Mouse (Mus musculus) intestine, postnatal 0 days (tissue): ENCODE measurements around the gene Ficd. TPM values are rescaled to one million over a fixed set of nuclear protein-coding genes. Genes with fewer than 3 reads are reported as not detected.
"Not testable (repeated sequence)": the region's sequence is repeated elsewhere in the genome, so short reads cannot be mapped to it uniquely, and the experiment has no call there.

Source experiments
- ATAC-seq: fragments of 200-750 bp; cut with Nextera tagmentation; 2 replicates; pipeline ENCODE4 v1.8.0; 2017; ENCODE audit warnings: mild to moderate bottlenecking, moderate TSS enrichment, moderate library complexity
- H3K27ac ChIP-seq: fragments of 300-500 bp; sonication (generic); 2 replicates; pipeline ENCODE4 v1.5.1; 2014; ENCODE audit warnings: mild to moderate bottlenecking, low read depth, low read length, moderate library complexity
- H3K27me3 ChIP-seq: fragments of 300-500 bp; sonication (generic); replicated peaks from 2 replicates; pipeline ENCODE4 v1.6.1; 2014; ENCODE audit warnings: low read length, mixed read lengths; ENCODE audit not compliant: control insufficient read depth, insufficient read depth
- H3K36me3 ChIP-seq: fragments of 300-500 bp; sonication (generic); 2 replicates; pipeline ENCODE4 v1.6.1; 2014; ENCODE audit warnings: mild to moderate bottlenecking, moderate library complexity; ENCODE audit not compliant: control insufficient read depth, insufficient read depth
- H3K4me1 ChIP-seq: fragments of 300-500 bp; sonication (generic); replicated peaks from 2 replicates; pipeline ENCODE4 v1.6.1; 2014; ENCODE audit warnings: antibody characterized with exemption, low read length, mixed read lengths; ENCODE audit not compliant: control insufficient read depth, insufficient read depth
- H3K4me2 ChIP-seq: fragments of 300-500 bp; sonication (generic); replicated peaks from 2 replicates; pipeline ENCODE4 v1.6.1; 2014; ENCODE audit warnings: low read depth, mild to moderate bottlenecking, moderate library complexity
- H3K4me3 ChIP-seq: fragments of 300-500 bp; sonication (generic); 2 replicates; pipeline ENCODE4 v1.5.1; 2014; ENCODE audit warnings: low read depth, low read length
- H3K9ac ChIP-seq: fragments of 300-500 bp; sonication (generic); 2 replicates; pipeline ENCODE4 v1.6.1; 2014; ENCODE audit warnings: mild to moderate bottlenecking, low read depth, low read length
- H3K9me3 ChIP-seq: fragments of 300-500 bp; sonication (generic); 2 replicates; pipeline ENCODE4 v1.6.1; 2016; ENCODE audit warnings: mixed run types; ENCODE audit not compliant: control insufficient read depth
- CTCF ChIP-seq: sonication (generic); IDR thresholded peaks from 2 replicates; pipeline ENCODE4 v1.5.1; 2016; ENCODE audit warnings: low read depth, mild to moderate bottlenecking, control low read depth, antibody characterized with exemption, moderate library complexity
- WGBS: fragments of 180-500 bp; shearing (Covaris S2); extraction: QIAGEN DNeasy Blood & Tissue Kit; methylation state at CpG from one replicate; pipeline ENCODE4 v1.1.7; 2014; 5-methylcytosine and 5-hydroxymethylcytosine counted together
- polyA plus RNA-seq: library from polyadenylated mRNA; unstranded; fragments of >200 nt; fragmentation: Nextera tagmentation; extraction: Ambion mirVana; gene quantifications from 2 replicates; pipeline ENCODE4 v1.2.1, GENCODE M21; 2015

Ficd gene
- polyA plus RNA-seq, 1 experiment from 2014 or later, result 5.0 TPM

DNA sequence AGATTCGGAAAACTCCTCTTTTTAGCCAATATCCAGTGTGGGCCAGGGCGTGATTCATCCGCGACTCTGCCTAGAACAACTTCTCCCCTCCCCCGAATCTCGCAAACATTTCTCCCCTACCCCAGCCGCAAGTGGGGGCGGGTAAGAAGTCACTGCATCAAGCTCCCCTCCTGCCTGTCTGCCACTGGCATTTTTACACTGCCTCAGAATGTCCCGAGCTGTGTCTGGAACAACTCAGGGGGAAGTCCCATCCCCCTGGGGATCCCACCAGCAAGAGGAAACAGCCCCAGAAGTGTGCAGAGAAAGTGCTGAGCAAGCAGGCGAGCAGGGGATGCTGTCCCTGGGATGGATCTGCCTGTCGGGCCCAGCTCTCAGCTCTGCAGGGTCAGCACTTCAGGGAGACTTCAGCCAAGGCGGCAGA lies 48.0 kb downstream of the Ficd start:
- 0 out of 2 replicates have a peak, but pooled peaks have one; percentile 20 for ATAC-seq
- no peak for TF ChIP-seq CTCF
- peaks cover 6% of the 10 kb centered on the region; the same call in 1 of the 2 replicates for H3K27me3 ChIP-seq
- H3K9me3 ChIP-seq, result no peaks in the 10 kb centered on the region
- no peaks in the 10 kb centered on the region for H3K36me3 ChIP-seq
- H3K4me3 ChIP-seq, result no peak overlapping the region
- peak overlapping the region; percentile 50 for H3K27ac ChIP-seq
- no peak overlapping the region for H3K9ac ChIP-seq
- no peak overlapping the region for H3K4me2 ChIP-seq
- 8% methylated on average over 12 of the region's 12 CpGs for WGBS
- no peaks in the 10 kb centered on the region for H3K4me1 ChIP-seq

DNA sequence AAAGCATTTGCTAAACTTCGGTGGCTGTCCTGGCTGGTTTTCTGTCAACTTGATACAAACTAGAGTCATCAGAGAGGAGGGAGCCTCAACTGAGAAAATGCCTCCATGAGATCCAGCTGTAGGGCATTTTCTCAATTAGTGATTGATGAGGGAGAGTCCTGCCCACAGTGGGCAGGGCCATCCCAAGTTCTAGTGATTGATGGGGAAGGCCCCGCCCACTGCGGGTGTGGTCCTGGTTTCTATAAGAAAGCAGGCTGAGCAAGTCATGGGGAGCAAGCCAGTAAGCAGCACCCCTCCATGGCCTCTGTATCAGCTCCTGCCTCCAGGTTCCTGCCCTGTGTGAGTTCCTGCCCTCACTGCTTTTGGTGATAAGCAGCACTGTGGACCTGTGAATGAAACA lies 48.5 kb downstream of the Ficd start:
- WGBS, result 26% methylated on average over 3 of the region's 3 CpGs
- ATAC-seq, H3K9me3 ChIP-seq, H3K36me3 ChIP-seq, H3K4me2 ChIP-seq, H3K4me3 ChIP-seq, H3K9ac ChIP-seq, H3K4me1 ChIP-seq, H3K27me3 ChIP-seq, H3K27ac ChIP-seq: not testable (repeated sequence)

- no peak for TF ChIP-seq CTCF
- H3K4me3 ChIP-seq, result no peak overlapping the region
- ATAC-seq, result no peak
- H3K4me2 ChIP-seq, result no peak overlapping the region
- 71% methylated on average over 5 of the region's 5 CpGs for WGBS
- H3K9me3 ChIP-seq, result no peaks in the 10 kb centered on the region
- H3K27ac ChIP-seq, result no peak overlapping the region
- H3K27me3 ChIP-seq, result peaks cover 6% of the 10 kb centered on the region; the same call in 1 of the 2 replicates
- no peaks in the 10 kb centered on the region for H3K36me3 ChIP-seq
- no peak overlapping the region for H3K9ac ChIP-seq
- H3K4me1 ChIP-seq, result 0 out of 2 replicates have a peak, but pooled peaks cover 2% of the 10 kb centered on the region
These were observed 51.4 kb downstream of the Ficd start for GRCm38 (mm10) chr5:113786985-113787384.

- no peaks in the 10 kb centered on the region for H3K27me3 ChIP-seq
- H3K4me3 ChIP-seq, result no peak overlapping the region
- H3K9ac ChIP-seq, result no peak overlapping the region
- H3K36me3 ChIP-seq, result no peaks in the 10 kb centered on the region
- no peaks in the 10 kb centered on the region for H3K9me3 ChIP-seq
- no peak for TF ChIP-seq CTCF
- WGBS, result 46% methylated on average over 6 of the region's 6 CpGs
- no peak overlapping the region for H3K27ac ChIP-seq
- ATAC-seq, result no peak
- H3K4me2 ChIP-seq, result no peak overlapping the region
- H3K4me1 ChIP-seq, result 0 out of 2 replicates have a peak, but pooled peaks cover 2% of the 10 kb centered on the region
These were observed 53.0 kb downstream of the Ficd start for GRCm38 (mm10) chr5:113788645-113789044.

GRCm38 (mm10) chr5:113789075-113789788 lies 53.6 kb downstream of the Ficd start:
- Histone ChIP-seq H3K9ac (no peak overlapping the region), H3K27me3 (no peaks in the 10 kb centered on the region), H3K4me2 (no peak overlapping the region), H3K9me3 (no peaks in the 10 kb centered on the region), H3K4me1 (0 out of 2 replicates have a peak, but pooled peaks cover 2% of the 10 kb centered on the region), H3K4me3 (no peak overlapping the region), H3K36me3 (no peaks in the 10 kb centered on the region), H3K27ac (no peak overlapping the region)
- no peak for TF ChIP-seq CTCF
- no peak for ATAC-seq
- 40% methylated on average over 7 of the region's 7 CpGs for WGBS

Other genes with a start within 250 kb of the Ficd start
- 4.2 and 4.9 TPM in 2 replicates for gene Wscd2, start 245.5 kb upstream of the Ficd start, polyA plus RNA-seq
- 2.1 and 2.9 TPM in 2 replicates for gene Cmklr1, start 85.4 kb upstream of the Ficd start, polyA plus RNA-seq
- gene 1700069L16Rik, start 11.0 kb upstream of the Ficd start, polyA plus RNA-seq, result not detected in 2 replicates
- gene Sart3, start 36.7 kb downstream of the Ficd start, polyA plus RNA-seq, result 9.1 and 9.2 TPM in 2 replicates
- gene Iscu, start 36.9 kb downstream of the Ficd start, polyA plus RNA-seq, result 133 and 145 TPM in 2 replicates
- 21.1 and 23.0 TPM in 2 replicates for gene Tmem119, start 64.7 kb downstream of the Ficd start, polyA plus RNA-seq
- gene Selplg, start 96.8 kb downstream of the Ficd start, polyA plus RNA-seq, result 2.9 and 3.2 TPM in 2 replicates
- 116 and 127 TPM in 2 replicates for gene Coro1c, start 173.0 kb downstream of the Ficd start, polyA plus RNA-seq